Mouse (Mus musculus) midbrain, embryonic 13.5 days (tissue): Measurements from ENCODE around the gene Med29. TPM values are rescaled to one million over a fixed set of nuclear protein-coding genes. Genes with fewer than 3 reads are reported as not detected.
A peak's percentile ranks its signal among the peaks of the same experiment; 100 is the strongest.

Experiments
- ATAC-seq: fragments of 200-750 bp; cut with Nextera tagmentation; 2 replicates; pipeline ENCODE4 v1.8.0; 2017; ENCODE audit warnings: mild to moderate bottlenecking, moderate TSS enrichment, moderate library complexity
- H3K27ac ChIP-seq: fragments of 300-500 bp; sonication (generic); 2 replicates; pipeline ENCODE4 v1.5.1; 2015; ENCODE audit warnings: inconsistent platforms, mild to moderate bottlenecking, moderate library complexity
- H3K27me3 ChIP-seq: fragments of 300-500 bp; sonication (generic); 2 replicates; pipeline ENCODE4 v1.6.1; 2015; ENCODE audit warnings: mild to moderate bottlenecking, inconsistent platforms
- H3K36me3 ChIP-seq: fragments of 300-500 bp; sonication (generic); 2 replicates; pipeline ENCODE4 v1.6.1; 2015; ENCODE audit warnings: mild to moderate bottlenecking, inconsistent platforms
- H3K4me1 ChIP-seq: fragments of 300-500 bp; sonication (generic); replicated peaks from 2 replicates; pipeline ENCODE4 v1.6.1; 2015; ENCODE audit warnings: inconsistent platforms
- H3K4me2 ChIP-seq: fragments of 300-500 bp; sonication (generic); replicated peaks from 2 replicates; pipeline ENCODE4 v1.6.1; 2015; ENCODE audit warnings: moderate library complexity, mild to moderate bottlenecking, inconsistent platforms
- H3K4me3 ChIP-seq: fragments of 300-500 bp; sonication (generic); replicated peaks from 2 replicates; pipeline ENCODE4 v1.5.1; 2015; ENCODE audit warnings: mild to moderate bottlenecking, inconsistent platforms
- H3K9ac ChIP-seq: fragments of 300-500 bp; sonication (generic); replicated peaks from 2 replicates; pipeline ENCODE4 v1.6.1; 2015; ENCODE audit warnings: mild to moderate bottlenecking, inconsistent platforms
- H3K9me3 ChIP-seq: fragments of 300-500 bp; sonication (generic); 2 replicates; pipeline ENCODE4 v1.6.1; 2016; ENCODE audit warnings: mild to moderate bottlenecking, inconsistent platforms
- WGBS: fragments of 180-500 bp; shearing (Covaris S2); methylation state at CpG from one replicate; pipeline ENCODE4 v1.1.7; 2015; 5-methylcytosine and 5-hydroxymethylcytosine counted together
- polyA plus RNA-seq: library from polyadenylated mRNA; unstranded; fragments of >200 nt; fragmentation: Nextera tagmentation; extraction: Ambion mirVana; gene quantifications from 2 replicates; pipeline ENCODE4 v1.2.1, GENCODE M21; 2015

Med29 gene
- polyA plus RNA-seq, 1 experiment from 2014 or later, result 49.5 TPM

DNA sequence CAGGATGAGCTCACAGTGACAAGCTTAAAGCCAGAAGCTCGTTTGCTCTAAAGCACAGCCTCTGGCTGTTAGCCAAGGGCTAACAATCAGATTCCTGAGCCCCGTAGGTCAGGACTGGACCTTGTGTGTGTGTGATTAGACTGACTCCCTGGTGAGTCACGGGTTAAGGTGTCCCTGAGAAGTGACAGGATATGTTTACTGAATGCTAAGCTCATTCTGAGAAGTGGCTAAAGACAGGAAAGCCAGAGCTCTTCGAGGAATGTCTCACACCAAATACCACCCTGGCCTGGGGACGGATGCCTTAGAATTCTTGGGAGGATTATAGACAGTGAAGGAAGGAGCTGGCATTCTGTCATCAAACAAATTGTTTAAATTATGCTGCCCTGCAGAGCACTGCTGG lies 34.5 kb downstream of the Med29 start:
- Histone ChIP-seq H3K27ac (peak overlapping the region; percentile 59), H3K9ac (peak overlapping the region; percentile 28; the same call in 1 of the 2 replicates), H3K36me3 (peaks cover 66% of the 10 kb centered on the region), H3K27me3 (no peaks in the 10 kb centered on the region), H3K4me1 (peaks cover 28% of the 10 kb centered on the region), H3K4me2 (peak overlapping the region; percentile 7; the same call in 1 of the 2 replicates), H3K4me3 (no peak overlapping the region), H3K9me3 (no peaks in the 10 kb centered on the region)
- ATAC-seq, result peak; percentile 62
- WGBS, result 3% methylated on average over 5 of the region's 5 CpGs

DNA sequence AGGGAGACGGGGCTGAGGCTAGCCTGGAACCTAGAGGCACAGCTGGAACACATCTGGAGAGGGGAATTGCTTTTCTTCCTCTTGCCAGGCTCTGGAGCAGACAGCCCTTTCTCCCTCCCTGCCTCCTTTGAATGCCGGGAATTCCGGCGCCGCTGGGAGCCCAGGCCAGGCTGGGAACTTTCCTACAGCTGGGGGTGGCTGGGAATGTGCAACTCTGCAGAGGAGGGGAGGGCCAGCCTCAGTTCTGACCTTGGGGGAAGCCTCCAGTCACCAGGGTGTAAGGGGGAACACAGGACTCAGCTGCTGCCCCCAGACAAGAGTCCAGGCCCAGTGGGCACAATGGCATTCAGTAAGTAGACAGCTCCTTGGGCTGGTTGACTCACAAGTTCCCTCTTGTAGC lies 35.5 kb downstream of the Med29 start:
- H3K4me3 ChIP-seq, result no peak overlapping the region
- H3K27ac ChIP-seq, result peak overlapping the region; percentile 59
- H3K4me2 ChIP-seq, result no peak overlapping the region
- H3K36me3 ChIP-seq, result peaks cover 61% of the 10 kb centered on the region
- no peaks in the 10 kb centered on the region for H3K9me3 ChIP-seq
- H3K4me1 ChIP-seq, result peaks cover 31% of the 10 kb centered on the region
- ATAC-seq, result no peak
- H3K27me3 ChIP-seq, result no peaks in the 10 kb centered on the region
- H3K9ac ChIP-seq, result peak overlapping the region; percentile 40; the same call in 1 of the 2 replicates
- WGBS, result 3% methylated on average over 5 of the region's 5 CpGs

DNA sequence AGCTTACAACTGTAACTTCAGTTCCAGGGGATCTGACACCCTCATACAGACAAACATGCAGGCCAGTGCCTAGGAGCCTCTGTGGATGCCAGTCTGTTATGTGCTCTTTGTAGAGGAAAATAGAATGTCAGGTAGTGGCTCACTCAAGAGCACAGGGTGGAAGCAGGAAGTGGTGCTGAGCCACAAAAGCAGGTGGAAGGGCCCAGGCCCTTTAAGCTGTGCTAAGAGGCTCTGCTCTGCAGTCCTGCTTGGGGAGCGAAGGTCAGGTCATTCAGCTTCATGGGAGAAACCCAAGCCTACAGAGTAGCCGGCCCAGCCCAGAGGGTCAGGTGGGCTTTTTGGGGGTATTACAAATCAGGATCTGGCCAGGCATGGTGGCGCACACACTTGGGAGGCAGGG lies 37.3 kb downstream of the Med29 start:
- peaks cover 40% of the 10 kb centered on the region for H3K4me1 ChIP-seq
- peaks cover 44% of the 10 kb centered on the region for H3K36me3 ChIP-seq
- H3K9me3 ChIP-seq, result no peaks in the 10 kb centered on the region
- no peak overlapping the region for H3K27ac ChIP-seq
- no peak overlapping the region for H3K9ac ChIP-seq
- H3K27me3 ChIP-seq, result no peaks in the 10 kb centered on the region
- no peak overlapping the region for H3K4me3 ChIP-seq
- ATAC-seq, result no peak
- no peak overlapping the region for H3K4me2 ChIP-seq
- WGBS, result 87% methylated on average over 3 of the region's 3 CpGs

DNA sequence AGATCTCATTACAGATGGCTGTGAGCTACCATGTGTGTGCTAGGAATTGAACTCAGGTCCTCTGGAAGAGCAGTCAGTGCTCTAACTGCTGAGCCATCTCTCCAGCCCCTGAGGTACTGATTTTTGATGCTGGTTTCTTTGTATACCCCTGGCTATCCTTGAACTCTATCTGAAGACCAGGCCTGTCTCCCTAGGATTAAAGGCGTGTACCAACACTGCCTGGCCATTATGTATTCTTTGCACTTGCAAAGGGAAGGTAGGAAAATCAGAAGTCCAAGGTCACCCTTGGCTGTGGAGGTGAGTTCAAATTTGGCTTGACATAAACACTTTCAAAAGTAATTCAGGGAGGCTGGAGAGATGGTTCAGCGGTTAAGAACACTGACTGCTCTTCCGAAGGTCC lies 37.9 kb downstream of the Med29 start:
- H3K4me1 ChIP-seq, result peaks cover 46% of the 10 kb centered on the region
- H3K4me3 ChIP-seq, result no peak overlapping the region
- WGBS, result 88% methylated on average over 3 of the region's 3 CpGs
- H3K9me3 ChIP-seq, result no peaks in the 10 kb centered on the region
- H3K36me3 ChIP-seq, result peaks cover 37% of the 10 kb centered on the region
- no peak overlapping the region for H3K4me2 ChIP-seq
- no peaks in the 10 kb centered on the region for H3K27me3 ChIP-seq
- H3K27ac ChIP-seq, result no peak overlapping the region
- ATAC-seq, result no peak
- no peak overlapping the region for H3K9ac ChIP-seq

DNA sequence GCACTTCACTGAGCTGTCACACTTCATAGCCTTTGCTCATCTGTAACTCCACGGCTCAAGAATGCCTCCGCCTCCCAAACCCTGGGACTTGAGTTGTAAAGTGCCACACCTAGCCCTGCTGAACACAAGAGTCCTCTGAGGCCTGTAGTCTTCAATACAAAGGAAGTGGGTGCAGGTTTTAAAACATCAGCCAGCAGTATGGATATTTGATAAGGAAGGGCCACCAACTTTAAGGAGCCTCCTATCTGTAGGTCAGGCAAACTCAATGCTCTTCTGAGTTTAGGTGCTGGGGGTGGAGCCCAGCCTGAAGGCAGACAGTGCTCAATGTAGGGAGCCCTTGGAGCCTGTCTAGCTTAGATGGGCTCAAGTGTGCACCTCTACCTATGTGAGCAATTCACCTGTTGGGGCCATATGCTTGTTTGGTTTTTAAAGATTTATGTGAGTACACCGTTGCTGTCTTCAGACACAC lies 38.4 kb downstream of the Med29 start:
- Histone ChIP-seq H3K27ac (no peak overlapping the region), H3K4me3 (no peak overlapping the region), H3K4me1 (peaks cover 47% of the 10 kb centered on the region), H3K36me3 (peaks cover 33% of the 10 kb centered on the region), H3K27me3 (no peaks in the 10 kb centered on the region), H3K9me3 (no peaks in the 10 kb centered on the region), H3K9ac (no peak overlapping the region), H3K4me2 (no peak overlapping the region)
- no peak for ATAC-seq
- WGBS, result 90% methylated on average over 3 of the region's 3 CpGs

GRCm38 (mm10) chr7:28353267-28353666 lies 39.2 kb downstream of the Med29 start:
- H3K36me3 ChIP-seq, result peaks cover 30% of the 10 kb centered on the region
- H3K27me3 ChIP-seq, result no peaks in the 10 kb centered on the region
- H3K9me3 ChIP-seq, result no peaks in the 10 kb centered on the region
- H3K27ac ChIP-seq, result no peak overlapping the region
- H3K4me2 ChIP-seq, result no peak overlapping the region
- 94% methylated on average over 2 of the region's 2 CpGs for WGBS
- no peak overlapping the region for H3K4me3 ChIP-seq
- no peak for ATAC-seq
- no peak overlapping the region for H3K9ac ChIP-seq
- H3K4me1 ChIP-seq, result peaks cover 39% of the 10 kb centered on the region

DNA sequence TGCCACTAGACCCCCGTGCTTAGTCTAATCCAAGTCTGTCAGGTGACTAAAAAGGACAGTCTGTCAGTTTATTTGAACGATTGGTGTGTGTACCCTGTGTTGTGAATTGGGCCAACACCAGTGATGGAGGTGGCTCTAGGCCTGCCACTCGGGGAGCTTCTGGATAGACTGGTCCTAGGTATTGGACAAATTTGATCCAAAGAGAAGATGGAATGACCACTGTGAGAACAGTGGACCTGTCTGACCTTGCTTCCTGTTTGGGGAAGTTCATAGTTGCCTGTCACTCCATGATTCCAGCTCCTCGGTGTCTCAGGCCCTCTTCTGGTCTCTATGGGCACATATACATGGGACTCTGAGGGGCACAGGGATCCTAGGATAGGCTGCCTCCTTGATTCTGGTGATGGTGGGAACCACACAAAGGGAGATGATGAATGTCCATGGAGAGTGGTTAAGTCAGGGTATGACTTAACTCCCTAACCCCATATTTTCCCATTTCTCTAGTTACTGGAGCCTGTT lies 40.8 kb downstream of the Med29 start:
- H3K4me1 ChIP-seq, result peaks cover 23% of the 10 kb centered on the region
- peak overlapping the region; percentile 91 for H3K4me3 ChIP-seq
- peaks cover 30% of the 10 kb centered on the region for H3K36me3 ChIP-seq
- no peaks in the 10 kb centered on the region for H3K27me3 ChIP-seq
- H3K4me2 ChIP-seq, result peak overlapping the region; percentile 98
- 49% methylated on average over 4 of the region's 4 CpGs for WGBS
- no peak overlapping the region for H3K27ac ChIP-seq
- H3K9ac ChIP-seq, result peak overlapping the region; percentile 96
- ATAC-seq, result no peak
- no peaks in the 10 kb centered on the region for H3K9me3 ChIP-seq

DNA sequence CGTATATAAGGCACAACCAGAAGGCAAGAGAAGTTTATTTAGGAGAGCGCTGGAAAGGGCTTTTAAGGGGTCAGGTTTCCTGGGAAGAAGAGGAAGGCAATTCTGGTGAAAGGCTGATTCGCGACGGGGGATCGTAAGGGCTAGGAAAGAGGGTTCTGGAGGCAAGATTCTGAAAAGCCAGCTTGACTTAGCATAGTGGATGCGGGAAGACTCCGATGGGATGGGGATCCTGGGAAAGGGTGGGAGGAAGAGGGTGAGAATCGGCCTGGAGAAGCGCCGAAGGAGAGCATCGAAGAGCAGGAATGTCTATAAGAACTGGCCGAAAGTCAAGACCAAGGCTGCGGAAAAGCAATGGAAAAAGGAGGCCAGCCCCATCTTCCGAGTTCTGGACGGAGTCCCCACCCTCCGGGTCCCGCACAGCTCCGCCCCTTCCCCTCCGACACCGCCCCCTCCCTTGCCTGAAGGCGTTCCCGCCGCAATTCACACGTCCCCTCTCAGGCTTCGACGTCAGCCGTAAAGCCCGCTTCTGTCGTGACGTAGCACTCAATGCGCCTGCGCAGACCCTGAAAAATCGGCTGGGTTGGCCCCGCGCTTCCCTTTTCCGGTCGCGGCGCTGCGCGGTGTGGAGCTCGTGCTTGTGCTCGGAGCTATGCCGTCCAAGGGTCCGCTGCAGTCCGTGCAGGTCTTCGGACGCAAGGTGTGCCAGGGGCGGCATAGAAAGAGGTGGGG lies 42.2 kb downstream of the Med29 start, which contains the start of gene Rps16:
Gene Rps16, plus strand, starts transcription at position 498 of the 729 bp plus-strand sequence.
- H3K9me3 ChIP-seq, result no peaks in the 10 kb centered on the region
- WGBS, result 1% methylated on average over 50 of the region's 50 CpGs
- peaks cover 21% of the 10 kb centered on the region for H3K4me1 ChIP-seq
- H3K27ac ChIP-seq, result peak within 1 kb of the TSS; percentile 84
- no peaks in the 10 kb centered on the region for H3K27me3 ChIP-seq
- H3K4me3 ChIP-seq, result peak within 1 kb of the TSS; percentile 91
- H3K9ac ChIP-seq, result peak within 1 kb of the TSS; percentile 96
- H3K36me3 ChIP-seq, result peaks cover 28% of the 10 kb centered on the region
- ATAC-seq, result peak; percentile 95
- peak within 1 kb of the TSS; percentile 98 for H3K4me2 ChIP-seq

DNA sequence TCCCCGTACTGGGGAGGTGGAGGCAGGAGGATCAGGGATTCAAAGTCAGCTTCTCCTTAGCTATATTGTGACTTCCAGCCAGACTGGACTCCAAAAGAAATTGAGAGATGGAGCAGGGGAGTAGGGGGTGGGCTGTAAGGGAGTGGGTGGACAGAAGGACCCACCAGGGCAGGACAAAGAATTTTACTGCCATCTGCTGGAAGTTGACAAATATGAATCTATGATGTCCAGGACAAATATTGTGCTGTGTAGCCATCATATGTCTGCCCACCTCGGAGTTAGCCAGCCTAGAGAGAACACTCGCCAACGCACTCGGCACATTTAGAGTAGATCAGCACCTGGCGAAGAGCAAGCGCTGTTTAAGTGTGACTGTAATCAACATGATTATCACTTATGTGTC lies 43.9 kb downstream of the Med29 start:
- Histone ChIP-seq H3K4me2 (no peak overlapping the region), H3K27ac (no peak overlapping the region), H3K4me3 (no peak overlapping the region), H3K36me3 (peaks cover 11% of the 10 kb centered on the region), H3K4me1 (peaks cover 21% of the 10 kb centered on the region), H3K27me3 (no peaks in the 10 kb centered on the region), H3K9ac (no peak overlapping the region), H3K9me3 (no peaks in the 10 kb centered on the region)
- 87% methylated on average over 7 of the region's 7 CpGs for WGBS
- no peak for ATAC-seq

DNA sequence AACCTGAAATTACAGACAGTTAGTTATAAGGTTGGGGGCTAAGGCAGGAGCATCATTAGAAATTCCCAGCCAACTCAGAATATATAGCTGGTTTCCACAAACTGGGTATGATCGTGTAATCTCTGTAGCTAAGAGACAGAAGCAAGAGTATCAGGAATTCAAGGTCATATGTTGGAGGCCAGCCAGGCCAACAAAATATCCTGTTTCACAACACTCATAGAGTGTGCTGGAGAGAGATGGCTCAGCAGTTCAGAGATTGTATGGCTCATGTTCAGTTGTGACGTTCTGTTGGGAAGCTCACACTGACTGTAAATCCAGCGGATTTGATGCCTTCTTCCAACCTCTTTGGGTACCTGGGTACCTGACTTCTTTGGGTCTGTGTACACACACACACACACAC lies 44.8 kb downstream of the Med29 start:
- H3K27ac ChIP-seq, result no peak overlapping the region
- H3K4me2 ChIP-seq, result no peak overlapping the region
- no peak for ATAC-seq
- H3K36me3 ChIP-seq, result peaks cover 3% of the 10 kb centered on the region
- peaks cover 21% of the 10 kb centered on the region for H3K4me1 ChIP-seq
- no peak overlapping the region for H3K4me3 ChIP-seq
- H3K27me3 ChIP-seq, result no peaks in the 10 kb centered on the region
- no peak overlapping the region for H3K9ac ChIP-seq
- 81% methylated on average over 3 of the region's 3 CpGs for WGBS
- no peaks in the 10 kb centered on the region for H3K9me3 ChIP-seq

- WGBS, result 8% methylated on average over 4 of the region's 4 CpGs
- ATAC-seq, result no peak
- Histone ChIP-seq H3K27ac (no peak overlapping the region), H3K9me3 (no peaks in the 10 kb centered on the region), H3K4me3 (no peak overlapping the region), H3K9ac (no peak overlapping the region), H3K36me3 (no peaks in the 10 kb centered on the region), H3K27me3 (no peaks in the 10 kb centered on the region), H3K4me1 (peaks cover 4% of the 10 kb centered on the region), H3K4me2 (no peak overlapping the region)
Measured at GRCm38 (mm10) chr7:28344637-28345036, 47.9 kb downstream of the Med29 start.

DNA sequence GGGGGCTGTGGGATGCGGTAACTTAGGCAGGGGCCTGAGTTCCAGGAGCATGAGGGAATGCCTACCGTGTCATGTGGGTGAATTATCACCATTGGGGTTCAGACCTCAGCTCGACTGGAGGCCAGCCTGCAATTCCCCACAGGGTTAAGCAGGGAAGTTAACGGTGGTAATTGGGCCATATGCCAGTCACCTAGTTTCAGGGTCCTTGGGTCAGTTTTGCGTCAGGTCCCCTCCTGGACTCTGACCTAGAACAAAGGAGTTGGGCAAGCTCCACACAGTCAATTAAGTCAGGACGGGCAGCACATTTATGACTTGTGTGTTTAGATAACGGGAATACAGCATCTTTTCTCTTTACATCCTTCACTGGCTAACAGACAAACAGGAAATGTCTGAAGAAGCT lies 51.1 kb downstream of the Med29 start:
- no peak for ATAC-seq
- no peak overlapping the region for H3K4me3 ChIP-seq
- no peak overlapping the region for H3K9ac ChIP-seq
- H3K4me1 ChIP-seq, result peaks cover 17% of the 10 kb centered on the region
- no peak overlapping the region for H3K27ac ChIP-seq
- WGBS, result 65% methylated on average over 7 of the region's 7 CpGs
- no peak overlapping the region for H3K4me2 ChIP-seq
- no peaks in the 10 kb centered on the region for H3K9me3 ChIP-seq
- no peaks in the 10 kb centered on the region for H3K27me3 ChIP-seq
- H3K36me3 ChIP-seq, result no peaks in the 10 kb centered on the region
